8 mouse cellular contexts compared by ENCODE assay signal in the genomic region with DNA sequence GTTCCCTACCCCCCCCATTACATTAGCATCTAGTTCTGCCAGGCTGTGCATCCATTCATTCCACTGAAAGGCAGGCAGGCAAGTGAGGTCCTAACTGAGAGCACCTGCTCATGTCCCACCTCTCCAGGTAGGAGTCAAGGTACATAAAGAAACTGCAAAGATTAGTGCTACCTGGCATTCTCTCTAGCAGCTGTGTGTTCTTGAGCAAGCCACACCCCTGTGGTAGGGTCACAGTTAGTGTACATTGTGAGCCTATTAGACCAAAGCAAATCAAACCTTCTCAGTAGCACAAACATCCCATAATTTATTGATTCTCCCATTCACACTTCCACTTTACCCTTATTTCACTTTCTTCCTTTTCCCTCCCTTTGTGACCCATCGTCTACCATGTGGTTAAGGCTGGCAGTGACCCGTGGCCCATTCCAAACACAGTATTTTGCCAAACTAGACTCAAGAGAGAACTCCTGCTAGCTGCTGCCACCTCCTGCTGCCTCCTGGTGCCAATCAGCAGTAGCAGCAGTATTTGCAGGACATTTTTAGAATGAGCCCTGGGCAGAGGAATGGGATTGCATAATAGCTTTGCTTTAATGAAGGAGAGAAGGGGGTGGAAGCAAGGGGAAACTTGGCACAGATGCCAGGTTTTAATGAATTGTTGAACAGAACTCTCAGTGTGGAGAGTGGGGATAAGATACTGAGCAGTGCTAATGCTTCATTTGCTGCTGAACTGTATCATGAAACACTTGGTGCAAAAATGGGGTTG.
DNase-seq lines count a peak whose midpoint lies in the region; ATAC-seq and TF ChIP-seq lines count a peak whose summit lies in the region.

No protein-coding gene starts in this region.

- no peaks in the 10 kb centered on the region for H3K36me3 ChIP-seq in neural tube, embryonic 15.5 days
- H3K36me3 ChIP-seq in heart, embryonic 11.5 days (ENCODE audit: control insufficient read depth, insufficient read depth, low read length), result no peaks in the 10 kb centered on the region

- peak; percentile 85 for ATAC-seq in neural tube, embryonic 15.5 days (ENCODE audit: low FRiP score)
- ATAC-seq in granulocyte monocyte progenitor cell, adult 5-6 weeks (replicated peaks; ENCODE audit: poor library complexity, severe bottlenecking), result no peak
- ATAC-seq in heart, embryonic 11.5 days (replicated peaks; ENCODE audit: insufficient number of reproducible peaks, low FRiP score, low TSS enrichment), result no peak

- H3K27ac ChIP-seq in gastrocnemius, adult 2 months, result no peak overlapping the region
- H3K27ac ChIP-seq in neural tube, embryonic 15.5 days (replicated peaks), result no peak overlapping the region
- no peak overlapping the region for H3K27ac ChIP-seq in heart, embryonic 11.5 days (ENCODE audit: low read depth, low read length)

- DNase-seq in gastrocnemius, adult 2 months, result no peak
- no peak for DNase-seq in gastrocnemius, postnatal 14 days
- peak; percentile 5 to 9 for DNase-seq in cerebellum, postnatal 25 days
- DNase-seq in layer of hippocampus, adult 18-20 months (ENCODE audit: low spot score in 2 of 2), result peak; percentile 78 to 90
- DNase-seq in gastrocnemius, adult 8-10 months (ENCODE audit: low spot score in 2 of 2), result no peak

- H3K27me3 ChIP-seq in neural tube, embryonic 15.5 days (replicated peaks), result no peaks in the 10 kb centered on the region
- no peaks in the 10 kb centered on the region for H3K27me3 ChIP-seq in heart, embryonic 11.5 days (ENCODE audit: control insufficient read depth, insufficient read depth, low read length)

- no peak overlapping the region for H3K4me3 ChIP-seq in gastrocnemius, adult 2 months
- H3K4me3 ChIP-seq in neural tube, embryonic 15.5 days (replicated peaks), result no peak overlapping the region
- no peak overlapping the region for H3K4me3 ChIP-seq in heart, embryonic 11.5 days (ENCODE audit: low read depth, low read length)

- 35% methylated on average over 2 of the region's 2 CpGs for WGBS in neural tube, embryonic 15.5 days
- 66% methylated on average over 2 of the region's 2 CpGs for WGBS in heart, embryonic 11.5 days (ENCODE audit: insufficient replicate concordance)

- no peak overlapping the region for H3K9ac ChIP-seq in neural tube, embryonic 15.5 days (replicated peaks)
- H3K9ac ChIP-seq in heart, embryonic 11.5 days (ENCODE audit: low read depth, low read length), result no peak overlapping the region

- peak; percentile 13; the same call in 1 of the 2 replicates for TF ChIP-seq CTCF in gastrocnemius, adult 2 months (IDR thresholded peaks at IDR 0.05)

- no peak overlapping the region for H3K4me2 ChIP-seq in neural tube, embryonic 15.5 days
- H3K4me2 ChIP-seq in heart, embryonic 11.5 days, result no peak overlapping the region

- no peaks in the 10 kb centered on the region for H3K4me1 ChIP-seq in neural tube, embryonic 15.5 days
- no peaks in the 10 kb centered on the region for H3K4me1 ChIP-seq in heart, embryonic 11.5 days (ENCODE audit: control insufficient read depth, insufficient read depth, low read length)

- H3K9me3 ChIP-seq in neural tube, embryonic 15.5 days (replicated peaks), result no peaks in the 10 kb centered on the region
- no peaks in the 10 kb centered on the region for H3K9me3 ChIP-seq in heart, embryonic 11.5 days (replicated peaks; ENCODE audit: control insufficient read depth, low read length)

- intact Hi-C loops in gastrocnemius, adult 2 months (cut with DNase I), result no loop called here
- intact Hi-C loops in gastrocnemius, postnatal 14 days (cut with DNase I; ENCODE audit: low total_unique reads), result no loop called here

Comparison
In these comparisons a context has a peak if more than half of its experiments do, and no peak if none do; other contexts are left out.
1. DNase-seq: peak in cerebellum, postnatal 25 days (2 of 2) and layer of hippocampus, adult 18-20 months (2 of 2); none in gastrocnemius, adult 2 months (single experiment), gastrocnemius, postnatal 14 days (single experiment) and gastrocnemius, adult 8-10 months (0 of 2).